Mouse (Mus musculus): ENCODE measurements around the gene Ltbp1.

- TF ChIP-seq CTCF (IDR thresholded peaks at IDR 0.05; ENCODE audit: insufficient read depth, low read length) (no peak), POLR2A (IDR thresholded peaks at IDR 0.05; ENCODE audit: borderline replicate concordance, extremely low read depth, low read depth, low read length) (no peak)
These were observed 153.9 kb downstream of the Ltbp1 start for GRCm38 (mm10) chr17:75159066-75159787.
